Mouse (Mus musculus): Measurements from ENCODE around the gene Pspc1. TPM values are rescaled to one million over a fixed set of nuclear protein-coding genes. Genes with fewer than 3 reads are reported as not detected.
"Not testable (repeated sequence)": the region's sequence is repeated elsewhere in the genome, so short reads cannot be mapped to it uniquely, and the experiment has no call there.

Gene Pspc1
- polyA plus RNA-seq (2016; fragmentation: Nextera tagmentation; extraction: Ambion mirVana) = 46.1 and 47.2 TPM in 2 replicates

- Histone ChIP-seq H3K36me3 (no peaks in the 10 kb centered on the region), H3K27ac (peak within 1 kb of the TSS; percentile 91), H3K9ac (peak within 1 kb of the TSS; percentile 91), H3K9me3 (no peaks in the 10 kb centered on the region), H3K4me1 (peaks cover 16% of the 10 kb centered on the region), H3K4me3 (peak within 1 kb of the TSS; percentile 93), H3K4me2 (replicated peaks) (peak within 1 kb of the TSS; percentile 73), H3K27me3 (replicated peaks) (no peaks in the 10 kb centered on the region)
- under 1% methylated on average over 36 of the region's 36 CpGs for WGBS
- peak; percentile 96 for ATAC-seq (ENCODE audit: low FRiP score, low read depth)
Measured at GRCm38 (mm10) chr14:56778200-56778932, at the start of gene Pspc1. TSS of gene Pspc1 (minus strand) at chr14:56778316.

- Histone ChIP-seq H3K9me3 (no peaks in the 10 kb centered on the region), H3K27ac (no peak overlapping the region), H3K36me3 (no peaks in the 10 kb centered on the region), H3K4me2 (replicated peaks) (no peak overlapping the region), H3K9ac (no peak overlapping the region), H3K4me3 (no peak overlapping the region), H3K4me1 (no peaks in the 10 kb centered on the region), H3K27me3 (replicated peaks) (no peaks in the 10 kb centered on the region)
- ATAC-seq (ENCODE audit: low FRiP score, low read depth) = no peak
Measured at GRCm38 (mm10) chr14:56824562-56824961, 46.4 kb upstream of the Pspc1 start.

- Histone ChIP-seq H3K9me3 (no peaks in the 10 kb centered on the region), H3K4me1 (peaks cover 6% of the 10 kb centered on the region), H3K9ac (no peak overlapping the region), H3K36me3 (no peaks in the 10 kb centered on the region), H3K27ac (no peak overlapping the region), H3K27me3 (replicated peaks) (no peaks in the 10 kb centered on the region), H3K4me2 (replicated peaks) (peak overlapping the region; percentile 33), H3K4me3 (no peak overlapping the region)
- WGBS = 6% methylated on average over 11 of the region's 11 CpGs
- ATAC-seq (ENCODE audit: low FRiP score, low read depth) = no peak
Measured at GRCm38 (mm10) chr14:56817616-56818015, 39.5 kb upstream of the Pspc1 start.

- ATAC-seq (ENCODE audit: low FRiP score, low read depth) = no peak
- WGBS = 75% methylated on average over 4 of the region's 4 CpGs
- Histone ChIP-seq H3K4me2 (replicated peaks) (no peak overlapping the region), H3K9me3 (no peaks in the 10 kb centered on the region), H3K27ac (no peak overlapping the region), H3K4me1 (peaks cover 6% of the 10 kb centered on the region), H3K4me3 (no peak overlapping the region), H3K36me3 (no peaks in the 10 kb centered on the region), H3K27me3 (replicated peaks) (no peaks in the 10 kb centered on the region), H3K9ac (no peak overlapping the region)
Measured at GRCm38 (mm10) chr14:56817131-56817530, 39.0 kb upstream of the Pspc1 start.

GRCm38 (mm10) chr14:56816541-56816940, 38.4 kb upstream of the Pspc1 start:
- H3K27ac ChIP-seq = no peak overlapping the region
- no peak overlapping the region for H3K4me3 ChIP-seq
- no peaks in the 10 kb centered on the region for H3K27me3 ChIP-seq (replicated peaks)
- H3K36me3 ChIP-seq = no peaks in the 10 kb centered on the region
- H3K9ac ChIP-seq = no peak overlapping the region
- WGBS = 93% methylated on average over 4 of the region's 4 CpGs
- H3K9me3 ChIP-seq = no peaks in the 10 kb centered on the region
- no peak overlapping the region for H3K4me2 ChIP-seq (replicated peaks)
- H3K4me1 ChIP-seq = peaks cover 6% of the 10 kb centered on the region
- no peak for ATAC-seq (ENCODE audit: low FRiP score, low read depth)

GRCm38 (mm10) chr14:56812520-56813036, 34.5 kb upstream of the Pspc1 start:
- Histone ChIP-seq H3K4me3 (peak overlapping the region; percentile 62), H3K4me2 (replicated peaks) (peak overlapping the region; percentile 67), H3K36me3 (no peaks in the 10 kb centered on the region), H3K9ac (peak overlapping the region; percentile 87), H3K27ac (peak overlapping the region; percentile 86; the same call in 1 of the 2 replicates), H3K9me3 (no peaks in the 10 kb centered on the region), H3K27me3 (replicated peaks) (no peaks in the 10 kb centered on the region), H3K4me1 (peaks cover 11% of the 10 kb centered on the region)
- ATAC-seq (ENCODE audit: low FRiP score, low read depth) = peak; percentile 55
- WGBS = 1% methylated on average over 35 of the region's 35 CpGs

- H3K9me3 ChIP-seq; H3K36me3 ChIP-seq; H3K27me3 ChIP-seq (replicated peaks): not testable (repeated sequence)
- Histone ChIP-seq H3K27ac (peak within 1 kb of the TSS; percentile 87), H3K4me2 (replicated peaks) (peak within 1 kb of the TSS; percentile 68), H3K9ac (peak within 1 kb of the TSS; percentile 87), H3K4me1 (peaks cover 11% of the 10 kb centered on the region), H3K4me3 (peak within 1 kb of the TSS; percentile 73)
- ATAC-seq (ENCODE audit: low FRiP score, low read depth) = peak; percentile 97
- under 1% methylated on average over 41 of the region's 72 CpGs for WGBS
Measured at GRCm38 (mm10) chr14:56811701-56812339, 33.7 kb upstream of the Pspc1 start, which contains the start of gene Zmym5. TSS of gene Zmym5 (minus strand) at chr14:56811716.

GRCm38 (mm10) chr14:56810781-56811690, 32.9 kb upstream of the Pspc1 start:
- not testable (repeated sequence) for H3K27me3 ChIP-seq (replicated peaks); H3K9me3 ChIP-seq; H3K36me3 ChIP-seq; ATAC-seq (ENCODE audit: low FRiP score, low read depth)
- H3K27ac ChIP-seq = peak overlapping the region; percentile 77
- WGBS = under 1% methylated on average over 54 of the region's 86 CpGs
- peak overlapping the region; percentile 81 for H3K9ac ChIP-seq
- peak overlapping the region; percentile 68 for H3K4me2 ChIP-seq (replicated peaks)
- peak overlapping the region; percentile 73 for H3K4me3 ChIP-seq
- H3K4me1 ChIP-seq = peaks cover 11% of the 10 kb centered on the region

GRCm38 (mm10) chr14:56793243-56793642, 15.1 kb upstream of the Pspc1 start:
- no peak for ATAC-seq (ENCODE audit: low FRiP score, low read depth)
- H3K27me3 ChIP-seq (replicated peaks) = no peaks in the 10 kb centered on the region

GRCm38 (mm10) chr14:56784575-56784974, 6.5 kb upstream of the Pspc1 start:
- ATAC-seq (ENCODE audit: low FRiP score, low read depth) = no peak
- Histone ChIP-seq H3K9ac (no peak overlapping the region), H3K4me2 (replicated peaks) (no peak overlapping the region), H3K9me3 (no peaks in the 10 kb centered on the region), H3K4me3 (no peak overlapping the region), H3K36me3 (no peaks in the 10 kb centered on the region), H3K27ac (no peak overlapping the region), H3K4me1 (no peaks in the 10 kb centered on the region), H3K27me3 (replicated peaks) (no peaks in the 10 kb centered on the region)
- WGBS = 87% methylated on average over 1 of the region's 1 CpGs

More at GRCm38 (mm10) chr14:56793243-56793642, 15.1 kb upstream of the Pspc1 start:
- no peaks in the 10 kb centered on the region for H3K9me3 ChIP-seq
- no peak overlapping the region for H3K4me2 ChIP-seq (replicated peaks)
- H3K4me3 ChIP-seq = no peak overlapping the region
- H3K9ac ChIP-seq = no peak overlapping the region
- no peaks in the 10 kb centered on the region for H3K4me1 ChIP-seq
- no peak overlapping the region for H3K27ac ChIP-seq
- peaks cover 49% of the 10 kb centered on the region for H3K36me3 ChIP-seq
- 56% methylated on average over 2 of the region's 2 CpGs for WGBS

GRCm38 (mm10) chr14:56778933-56779300, 801 bp upstream of the Pspc1 start:
- Histone ChIP-seq H3K9ac (no peak overlapping the region; the same call in 1 of the 2 replicates), H3K4me3 (peak overlapping the region; percentile 93), H3K4me2 (replicated peaks) (peak overlapping the region; percentile 73), H3K27ac (peak overlapping the region; percentile 77), H3K4me1 (peaks cover 16% of the 10 kb centered on the region), H3K27me3 (replicated peaks) (no peaks in the 10 kb centered on the region), H3K9me3 (no peaks in the 10 kb centered on the region), H3K36me3 (no peaks in the 10 kb centered on the region)
- WGBS = 56% methylated on average over 3 of the region's 3 CpGs
- peak; percentile 11; the same call in 1 of the 2 replicates for ATAC-seq (ENCODE audit: low FRiP score, low read depth)
